Mouse (Mus musculus) kidney, adult 18-20 months (tissue): ENCODE measurements at regions not wholly inside any gene's neighbourhood (a gene's known extent, or its start where the extent isn't known, plus 50 kb on each side); places are given as distances from the start of the nearest gene placed in this dataset.
"Not testable (repeated sequence)": the region's sequence is repeated elsewhere in the genome, so short reads cannot be mapped to it uniquely, and the experiment has no call there.

Experiments
- DNase-seq: peaks from one replicate; pipeline ENCODE4 v3.0.0; 2021

GRCm38 (mm10) chr13:52339156-52339555 is 191.9 kb downstream of the Diras2 start:
- DNase-seq, result no peak

- DNase-seq, result no peak
These were observed 189.1 kb downstream of the Diras2 start for GRCm38 (mm10) chr13:52341981-52342380.

GRCm38 (mm10) chr13:52344383-52344782 is 186.7 kb downstream of the Diras2 start:
- DNase-seq, result no peak

- no peak for DNase-seq
These were observed 186.2 kb downstream of the Diras2 start for GRCm38 (mm10) chr13:52344853-52345252.

- DNase-seq, result no peak
These were observed 185.6 kb downstream of the Diras2 start for GRCm38 (mm10) chr13:52345375-52346026.

GRCm38 (mm10) chr13:52346027-52346375 is 185.1 kb downstream of the Diras2 start:
- DNase-seq, result no peak

- no peak for DNase-seq
These were observed 183.4 kb downstream of the Diras2 start for GRCm38 (mm10) chr13:52347631-52348030.

- DNase-seq, result no peak
These were observed 181.5 kb downstream of the Diras2 start for GRCm38 (mm10) chr13:52349606-52350005.

GRCm38 (mm10) chr13:52352576-52352975 is 178.5 kb downstream of the Diras2 start:
- DNase-seq, result peak; percentile 6

- DNase-seq, result no peak
These were observed 177.6 kb downstream of the Diras2 start for GRCm38 (mm10) chr13:52353437-52353836.

GRCm38 (mm10) chr13:52353966-52354365 is 177.1 kb downstream of the Diras2 start:
- DNase-seq, result no peak

- not testable (repeated sequence) for DNase-seq
These were observed 175.2 kb downstream of the Diras2 start for GRCm38 (mm10) chr13:52355921-52356320.

GRCm38 (mm10) chr13:52359332-52359731 is 171.7 kb downstream of the Diras2 start:
- DNase-seq, result not testable (repeated sequence)

- no peak for DNase-seq
These were observed 169.8 kb downstream of the Diras2 start for GRCm38 (mm10) chr13:52361177-52361846.

GRCm38 (mm10) chr13:52362266-52362665 is 168.8 kb downstream of the Diras2 start:
- no peak for DNase-seq

- DNase-seq, result no peak
These were observed 161.2 kb downstream of the Diras2 start for GRCm38 (mm10) chr13:52369851-52370250.

GRCm38 (mm10) chr13:52371986-52372385 is 159.1 kb downstream of the Diras2 start:
- DNase-seq, result no peak

GRCm38 (mm10) chr13:52374781-52375180 is 156.3 kb downstream of the Diras2 start:
- DNase-seq, result no peak

- no peak for DNase-seq
These were observed 152.8 kb downstream of the Diras2 start for GRCm38 (mm10) chr13:52378236-52378635.

- no peak for DNase-seq
These were observed 141.8 kb downstream of the Diras2 start for GRCm38 (mm10) chr13:52389271-52389670.

- DNase-seq, result no peak
These were observed 135.3 kb downstream of the Diras2 start for GRCm38 (mm10) chr13:52395786-52396185.

GRCm38 (mm10) chr13:52398344-52398743 is 132.7 kb downstream of the Diras2 start:
- no peak for DNase-seq

GRCm38 (mm10) chr13:52399143-52399542 is 131.9 kb downstream of the Diras2 start:
- DNase-seq, result peak; percentile 9

- DNase-seq, result no peak
These were observed 127.3 kb downstream of the Diras2 start for GRCm38 (mm10) chr13:52403805-52404204.

- no peak for DNase-seq
These were observed 114.8 kb downstream of the Diras2 start for GRCm38 (mm10) chr13:52416301-52416700.
